Mouse (Mus musculus): ENCODE data around the gene Ank3. TPM values are rescaled to one million over a fixed set of nuclear protein-coding genes. Genes with fewer than 3 reads are reported as not detected.
A peak's percentile ranks its signal among the peaks of the same experiment; 100 is the strongest.

Ank3 gene
- polyA plus RNA-seq, 1 experiment, result 183 TPM

DNA sequence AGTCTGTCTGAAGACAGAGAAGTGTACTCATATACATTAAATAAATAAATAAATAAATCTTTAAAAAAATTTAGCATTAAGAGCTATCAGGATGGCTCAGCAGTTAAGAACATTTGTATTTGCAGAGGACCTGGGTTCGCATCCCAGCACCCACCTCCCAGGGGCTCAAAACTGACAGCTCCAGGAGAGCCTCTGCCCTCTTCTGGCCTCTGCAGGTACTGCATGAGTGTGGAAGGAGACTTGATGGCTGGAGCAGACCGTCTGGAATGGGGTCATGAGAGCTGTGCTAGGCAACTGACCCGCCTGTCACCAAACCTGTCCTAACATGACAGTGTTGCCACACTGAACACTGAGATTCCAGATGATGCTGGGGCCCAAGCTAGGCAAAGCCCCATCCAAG lies 124.6 kb downstream of the Ank3 start:
- no peak for DNase-seq (ENCODE audit: low read depth)
- TF ChIP-seq POLR2A (IDR thresholded peaks at IDR 0.05; ENCODE audit: borderline replicate concordance, extremely low read depth, insufficient read depth, insufficient read length, poor library complexity, severe bottlenecking) (no peak), CTCF (IDR thresholded peaks at IDR 0.05; ENCODE audit: borderline replicate concordance, extremely low read depth, insufficient read depth, insufficient read length) (peak; percentile 32; the same call in 1 of the 2 replicates)

DNA sequence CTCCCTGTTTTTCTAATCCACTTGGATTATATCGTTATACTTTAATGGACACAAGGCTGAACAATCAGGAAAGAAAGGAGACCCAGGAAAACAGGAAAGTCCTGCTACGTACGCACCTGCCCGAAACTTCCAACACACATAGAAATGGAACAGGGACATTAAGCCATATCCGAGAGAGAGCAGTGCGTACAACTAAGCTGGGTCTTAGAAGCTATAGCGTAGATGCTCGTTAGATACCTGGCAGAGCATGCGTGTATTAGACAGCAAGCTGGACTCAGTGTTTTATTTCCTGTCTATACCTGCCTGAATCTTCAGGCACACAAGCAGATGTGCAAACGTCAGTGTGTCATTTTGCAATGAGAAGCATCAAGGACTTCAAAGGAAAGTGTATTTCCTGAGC lies 128.7 kb downstream of the Ank3 start:
- DNase-seq (ENCODE audit: low read depth), result no peak
- TF ChIP-seq CTCF (IDR thresholded peaks at IDR 0.05; ENCODE audit: borderline replicate concordance, extremely low read depth, insufficient read depth, insufficient read length), result no peak
- TF ChIP-seq POLR2A (IDR thresholded peaks at IDR 0.05; ENCODE audit: borderline replicate concordance, extremely low read depth, insufficient read depth, insufficient read length, poor library complexity, severe bottlenecking), result no peak

DNA sequence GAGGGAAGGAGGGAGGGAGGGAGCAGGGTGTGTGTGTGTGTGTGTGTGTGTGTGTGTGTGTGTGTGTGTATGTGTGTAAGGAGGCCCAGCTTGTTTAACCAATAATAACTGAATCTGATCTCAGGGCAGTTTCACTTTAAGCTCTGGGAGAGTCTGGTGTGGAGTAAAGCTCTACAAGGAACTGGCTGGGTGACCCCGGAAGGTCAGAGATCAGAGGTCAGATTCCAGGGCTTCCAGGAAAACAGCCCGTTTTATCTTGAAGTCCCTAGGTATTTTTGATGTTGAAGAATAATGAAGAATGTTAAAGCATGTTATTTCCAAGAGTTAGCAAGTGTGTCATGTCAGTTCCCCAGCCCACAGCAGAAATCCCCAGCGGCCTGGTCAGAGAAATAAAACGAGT lies 130.2 kb downstream of the Ank3 start:
- TF ChIP-seq POLR2A (IDR thresholded peaks at IDR 0.05; ENCODE audit: borderline replicate concordance, extremely low read depth, insufficient read depth, insufficient read length, poor library complexity, severe bottlenecking) (no peak), CTCF (IDR thresholded peaks at IDR 0.05; ENCODE audit: borderline replicate concordance, extremely low read depth, insufficient read depth, insufficient read length) (no peak)
- DNase-seq (ENCODE audit: low read depth), result no peak

DNA sequence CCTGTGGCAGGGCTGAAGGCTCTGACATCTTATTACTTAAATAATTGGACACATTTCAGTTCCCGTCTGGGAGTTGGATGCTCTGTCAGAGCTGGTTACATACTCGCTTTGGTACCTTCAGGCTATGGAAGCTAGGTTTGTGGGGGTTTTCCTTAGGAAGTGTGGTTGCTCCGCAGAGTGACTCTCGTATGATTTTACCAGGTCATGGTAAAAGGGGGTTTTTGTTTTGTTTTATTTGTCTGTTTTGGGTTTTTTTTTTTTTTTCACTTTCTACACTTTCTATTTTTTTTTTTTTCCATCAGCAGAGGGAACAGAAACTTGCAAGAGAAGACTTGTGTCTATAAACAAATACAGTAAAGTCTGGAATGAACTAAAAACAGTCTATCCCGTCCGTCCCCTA lies 131.8 kb downstream of the Ank3 start:
- DNase-seq (ENCODE audit: low read depth), result no peak
- TF ChIP-seq POLR2A (IDR thresholded peaks at IDR 0.05; ENCODE audit: borderline replicate concordance, extremely low read depth, insufficient read depth, insufficient read length, poor library complexity, severe bottlenecking), result no peak
- TF ChIP-seq CTCF (IDR thresholded peaks at IDR 0.05; ENCODE audit: borderline replicate concordance, extremely low read depth, insufficient read depth, insufficient read length), result no peak

DNA sequence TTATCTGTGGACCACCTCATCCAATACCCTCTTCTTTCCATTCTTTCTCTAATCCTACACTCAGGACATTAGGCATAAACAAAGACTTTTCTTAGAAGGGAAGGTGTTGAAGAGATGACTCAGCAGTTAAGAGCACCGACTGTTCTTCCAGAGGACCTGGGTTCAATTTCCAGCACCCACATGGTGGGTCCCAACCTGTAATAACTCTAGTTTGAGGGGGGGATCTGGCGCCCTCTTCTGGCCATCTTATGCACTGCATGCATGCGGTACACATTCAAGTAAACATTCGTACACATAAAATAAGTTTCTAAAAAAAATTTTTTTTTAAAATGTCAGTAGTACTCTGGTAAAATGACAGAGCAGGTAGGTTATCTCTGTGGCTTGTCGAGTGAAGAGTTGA lies 133.0 kb downstream of the Ank3 start:
- TF ChIP-seq CTCF (IDR thresholded peaks at IDR 0.05; ENCODE audit: borderline replicate concordance, extremely low read depth, insufficient read depth, insufficient read length) (peak; percentile 48; the same call in 1 of the 2 replicates), POLR2A (IDR thresholded peaks at IDR 0.05; ENCODE audit: borderline replicate concordance, extremely low read depth, insufficient read depth, insufficient read length, poor library complexity, severe bottlenecking) (no peak)
- no peak for DNase-seq (ENCODE audit: low read depth)

DNA sequence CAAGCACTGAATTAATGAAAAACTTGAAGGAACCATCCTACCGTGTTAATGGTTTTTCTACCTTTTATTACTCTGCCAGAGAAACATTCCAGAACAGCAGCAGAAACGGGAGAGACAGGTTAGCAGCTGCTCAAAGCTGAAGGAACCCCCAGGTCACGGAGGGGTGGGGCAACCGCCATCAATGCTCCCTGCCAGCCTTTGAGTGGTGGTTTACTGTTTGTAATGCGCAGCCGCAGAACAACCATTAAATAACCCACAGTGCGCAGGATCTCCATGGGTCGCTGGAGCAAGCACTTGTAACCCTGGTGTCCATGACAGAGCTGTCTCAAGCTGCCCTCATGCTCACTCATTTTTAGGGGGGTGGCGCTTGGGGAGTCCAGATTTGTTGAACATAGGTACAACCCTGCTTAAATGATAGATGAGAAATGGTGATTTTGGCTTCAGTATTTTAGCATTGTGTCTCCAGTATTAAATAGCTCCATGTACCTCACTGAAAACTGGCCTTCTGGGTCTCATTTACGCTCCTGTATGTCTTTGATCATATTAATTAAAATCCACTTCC lies 133.7 kb downstream of the Ank3 start:
- DNase-seq (ENCODE audit: low read depth), result no peak
- TF ChIP-seq POLR2A (IDR thresholded peaks at IDR 0.05; ENCODE audit: borderline replicate concordance, extremely low read depth, insufficient read depth, insufficient read length, poor library complexity, severe bottlenecking) (no peak), CTCF (IDR thresholded peaks at IDR 0.05; ENCODE audit: borderline replicate concordance, extremely low read depth, insufficient read depth, insufficient read length) (no peak)

DNA sequence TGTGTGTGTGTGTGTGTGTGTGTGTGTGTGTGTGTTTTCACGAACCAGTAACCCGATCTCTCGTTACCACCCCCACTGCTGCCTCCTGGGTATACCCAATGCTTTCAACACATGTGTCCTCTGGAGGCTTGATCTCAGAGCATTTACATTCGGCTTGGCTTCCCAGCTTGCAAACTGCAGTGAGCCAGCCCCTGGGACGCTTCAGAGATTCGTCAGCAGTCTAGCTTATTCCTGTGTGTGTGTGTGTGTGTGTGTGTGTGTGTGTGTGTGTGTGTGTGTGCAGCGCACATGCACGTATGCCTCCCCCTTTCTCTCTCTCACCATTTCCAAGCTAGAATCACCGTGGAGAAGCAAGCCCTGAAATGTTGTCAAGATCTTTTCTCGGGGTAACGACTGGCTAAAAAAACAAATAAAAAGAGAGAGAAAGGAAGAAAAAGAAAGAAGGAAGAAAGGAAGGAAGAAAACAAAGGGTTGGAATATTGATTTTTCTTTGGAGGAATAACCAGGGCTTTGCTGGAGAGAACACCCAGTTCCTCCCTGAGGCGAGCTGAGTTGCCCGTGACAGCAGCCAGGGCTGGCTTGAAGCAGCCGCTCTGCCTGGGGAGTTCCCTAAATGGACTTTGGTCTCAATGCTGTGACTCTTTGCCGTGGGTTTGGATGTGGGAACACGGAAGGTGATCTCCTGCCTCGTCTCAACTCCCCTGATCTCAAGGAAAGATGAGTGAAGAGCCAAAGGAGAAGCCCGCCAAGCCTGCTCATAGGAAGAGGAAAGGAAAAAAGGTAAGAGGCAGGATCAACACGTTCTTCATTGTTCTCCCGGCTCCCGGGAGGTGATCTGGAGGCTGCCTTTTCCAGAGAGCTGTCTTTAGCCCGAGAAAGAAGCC lies 135.2 kb downstream of the Ank3 start:
- TF ChIP-seq POLR2A (IDR thresholded peaks at IDR 0.05; ENCODE audit: borderline replicate concordance, extremely low read depth, insufficient read depth, insufficient read length, poor library complexity, severe bottlenecking), result no peak
- TF ChIP-seq CTCF (IDR thresholded peaks at IDR 0.05; ENCODE audit: borderline replicate concordance, extremely low read depth, insufficient read depth, insufficient read length), result no peak

DNA sequence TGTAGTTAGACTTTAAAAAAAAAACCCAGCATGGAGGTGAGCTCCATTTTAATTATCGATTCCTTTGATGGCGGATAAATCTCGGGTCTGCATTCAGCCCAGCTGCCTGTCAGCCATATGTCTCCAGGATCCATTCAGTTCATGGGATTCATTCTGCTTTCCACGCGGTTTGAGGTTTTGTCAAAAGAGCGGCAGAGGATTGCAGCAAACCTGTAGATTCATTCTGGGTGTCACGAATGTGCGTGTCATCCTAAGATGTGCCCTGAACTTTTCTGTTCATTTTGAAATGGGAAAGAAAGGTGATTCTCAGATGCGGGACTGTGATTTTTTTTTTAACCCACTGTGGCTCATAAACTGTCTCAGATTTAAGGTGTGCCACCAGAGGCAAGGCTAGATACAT lies 136.1 kb downstream of the Ank3 start:
- no peak for TF ChIP-seq POLR2A (IDR thresholded peaks at IDR 0.05; ENCODE audit: borderline replicate concordance, extremely low read depth, insufficient read depth, insufficient read length, poor library complexity, severe bottlenecking)
- no peak for TF ChIP-seq CTCF (IDR thresholded peaks at IDR 0.05; ENCODE audit: borderline replicate concordance, extremely low read depth, insufficient read depth, insufficient read length)
- DNase-seq (ENCODE audit: low read depth), result peak; percentile 69

More for the DNA sequence above, 135.2 kb downstream of the Ank3 start:
- DNase-seq (ENCODE audit: low read depth), result peak; percentile 92

DNA sequence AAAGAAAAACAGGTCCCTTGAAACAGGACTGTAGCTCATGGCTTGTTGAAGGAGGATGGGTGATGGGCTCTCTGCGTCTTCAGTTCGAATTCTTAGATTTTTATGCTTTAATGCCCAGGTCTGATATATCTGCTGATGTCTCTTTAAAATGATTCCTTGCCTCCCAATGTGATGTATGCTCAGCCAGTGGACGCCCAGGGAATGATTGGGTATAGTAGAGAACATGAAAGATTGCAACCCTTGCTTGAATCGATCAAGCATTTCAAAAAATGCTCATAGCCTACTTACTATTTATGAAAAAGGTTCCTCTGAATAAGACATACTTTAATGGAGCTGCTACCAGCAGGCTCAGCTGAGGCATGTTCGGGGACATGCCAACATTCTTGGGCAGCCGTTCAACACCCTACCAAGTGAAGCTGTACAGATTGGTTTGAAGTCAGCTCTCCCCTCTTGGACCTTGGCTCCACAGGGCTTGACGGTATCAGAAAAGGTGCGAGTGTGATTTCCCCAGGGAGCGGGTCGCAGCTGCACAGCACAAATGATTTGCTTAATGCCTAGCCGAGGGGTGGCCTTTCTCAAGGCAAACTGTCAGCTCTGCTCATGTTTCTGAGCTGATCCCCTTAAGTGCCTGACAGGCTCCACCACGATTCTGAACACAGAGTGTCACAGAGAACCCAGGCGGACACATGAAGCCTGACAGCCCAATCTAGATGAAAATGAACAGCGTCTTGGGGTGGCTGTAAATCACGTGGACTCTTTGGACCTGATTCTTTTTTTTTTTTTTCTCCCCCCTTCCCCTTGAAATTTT lies 136.8 kb downstream of the Ank3 start:
- TF ChIP-seq POLR2A (IDR thresholded peaks at IDR 0.05; ENCODE audit: borderline replicate concordance, extremely low read depth, insufficient read depth, insufficient read length, poor library complexity, severe bottlenecking) (no peak), CTCF (IDR thresholded peaks at IDR 0.05; ENCODE audit: borderline replicate concordance, extremely low read depth, insufficient read depth, insufficient read length) (no peak)
- peak; percentile 92 for DNase-seq (ENCODE audit: low read depth)

DNA sequence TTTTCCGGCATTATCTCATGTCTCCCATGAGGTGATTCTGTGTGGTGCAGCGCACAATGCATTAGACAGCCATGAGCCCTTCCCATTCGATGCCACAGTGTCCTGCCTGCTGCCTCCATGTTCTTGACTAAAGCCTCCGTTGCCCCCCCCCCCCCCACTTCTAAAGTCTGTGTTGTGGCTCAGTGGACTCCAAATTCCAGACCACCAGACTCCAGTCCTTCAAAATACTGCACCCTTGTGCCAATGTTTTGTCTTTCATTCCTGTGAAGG lies 137.3 kb downstream of the Ank3 start:
- TF ChIP-seq POLR2A (IDR thresholded peaks at IDR 0.05; ENCODE audit: borderline replicate concordance, extremely low read depth, insufficient read depth, insufficient read length, poor library complexity, severe bottlenecking) (no peak), CTCF (IDR thresholded peaks at IDR 0.05; ENCODE audit: borderline replicate concordance, extremely low read depth, insufficient read depth, insufficient read length) (no peak)
- DNase-seq (ENCODE audit: low read depth), result no peak

DNA sequence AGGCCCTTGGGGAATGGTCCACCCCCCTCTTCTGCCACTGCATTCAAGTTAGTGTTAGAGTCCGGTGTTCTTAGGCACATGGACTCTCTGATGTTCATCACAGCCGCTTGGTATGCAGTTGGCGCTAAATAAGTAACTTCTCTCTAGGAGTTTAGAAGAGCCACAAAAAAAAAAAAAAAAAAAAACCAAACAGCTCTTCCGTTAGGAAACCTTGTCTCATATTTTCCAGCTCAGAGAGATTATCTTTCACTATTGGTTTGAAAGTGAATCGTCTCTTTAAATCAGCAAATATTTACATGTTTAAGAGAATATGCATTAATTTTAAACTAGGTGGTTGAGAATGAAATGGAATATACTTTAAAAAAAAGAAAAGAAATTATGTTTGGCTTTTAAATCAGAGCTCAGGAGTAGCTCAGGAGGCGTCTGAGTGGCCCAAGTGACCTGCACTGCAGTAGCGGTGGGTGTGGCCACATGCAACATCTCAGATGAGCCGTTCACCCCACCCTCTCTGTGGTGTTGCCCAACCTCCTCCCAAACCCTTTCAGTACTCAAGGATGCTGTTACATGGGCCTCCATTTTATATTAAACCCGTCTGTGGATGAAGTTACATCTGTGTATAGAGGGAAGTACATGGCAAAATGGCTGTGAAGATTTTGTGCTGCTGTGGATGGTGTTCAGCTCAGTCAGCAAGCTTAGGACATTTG lies 138.0 kb downstream of the Ank3 start:
- no peak for TF ChIP-seq POLR2A (IDR thresholded peaks at IDR 0.05; ENCODE audit: borderline replicate concordance, extremely low read depth, insufficient read depth, insufficient read length, poor library complexity, severe bottlenecking)
- no peak for TF ChIP-seq CTCF (IDR thresholded peaks at IDR 0.05; ENCODE audit: borderline replicate concordance, extremely low read depth, insufficient read depth, insufficient read length)
- DNase-seq (ENCODE audit: low read depth), result no peak

Data from brain, embryonic 14.5 days (tissue).